Mouse (Mus musculus): ENCODE measurements around the gene Chpf2. TPM values are rescaled to one million over a fixed set of nuclear protein-coding genes. Genes with fewer than 3 reads are reported as not detected.

The Chpf2 gene
- polyA plus RNA-seq, 1 experiment = 55.1 TPM

GRCm38 (mm10) chr5:24629712-24630111 lies 43.2 kb downstream of the Chpf2 start:
- TF ChIP-seq POLR2A (IDR thresholded peaks at IDR 0.05; ENCODE audit: extremely low read depth, insufficient read depth, low read length) (no peak), CTCF (IDR thresholded peaks at IDR 0.05; ENCODE audit: extremely low read depth, insufficient read depth, low read length) (no peak)

GRCm38 (mm10) chr5:24635093-24635492 lies 48.6 kb downstream of the Chpf2 start:
- Histone ChIP-seq H3K4me3 (ENCODE audit: insufficient read depth, low read length) (no peak overlapping the region), H3K4me1 (ENCODE audit: control insufficient read depth, insufficient read depth, low read length) (no peaks in the 10 kb centered on the region), H3K27ac (ENCODE audit: insufficient read depth, low read length) (no peak overlapping the region)
- TF ChIP-seq CTCF (IDR thresholded peaks at IDR 0.05; ENCODE audit: extremely low read depth, insufficient read depth, low read length) = no peak
- TF ChIP-seq POLR2A (IDR thresholded peaks at IDR 0.05; ENCODE audit: extremely low read depth, insufficient read depth, low read length) = no peak

More at GRCm38 (mm10) chr5:24629712-24630111, 43.2 kb downstream of the Chpf2 start:
- Histone ChIP-seq H3K4me3 (ENCODE audit: insufficient read depth, low read length) (no peak overlapping the region), H3K27ac (ENCODE audit: insufficient read depth, low read length) (no peak overlapping the region), H3K4me1 (ENCODE audit: control insufficient read depth, insufficient read depth, low read length) (no peaks in the 10 kb centered on the region)

DNA sequence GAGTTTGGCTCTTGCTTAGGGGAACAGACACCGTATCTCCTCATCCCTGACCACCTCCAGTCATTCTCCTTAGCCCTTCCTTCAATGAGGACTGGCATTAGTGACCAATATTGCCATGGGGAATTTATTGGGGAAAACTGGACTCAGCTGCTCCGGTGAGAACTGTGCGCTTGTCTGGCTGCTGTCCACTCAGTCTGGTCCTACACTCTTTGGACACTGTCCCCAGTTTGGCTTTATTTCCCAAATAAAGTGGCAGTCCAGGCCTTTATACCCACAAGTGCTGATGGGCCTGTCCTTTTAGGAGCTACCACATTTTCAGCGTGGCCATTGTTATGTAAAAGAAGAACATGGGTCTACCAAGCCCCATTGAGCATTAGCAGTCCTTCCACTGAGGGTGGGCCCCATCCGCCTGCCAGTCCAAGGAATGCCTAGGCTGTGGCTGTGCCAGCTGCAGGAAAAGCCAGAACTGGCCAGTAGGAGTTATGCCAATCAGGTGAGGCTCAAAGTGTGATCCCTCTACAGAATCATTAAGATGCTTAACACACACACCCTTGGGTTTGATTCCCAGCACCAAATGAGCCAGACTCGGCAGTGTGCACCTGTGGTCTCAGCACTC lies 49.1 kb downstream of the Chpf2 start:
- TF ChIP-seq POLR2A (IDR thresholded peaks at IDR 0.05; ENCODE audit: extremely low read depth, insufficient read depth, low read length) (no peak), CTCF (IDR thresholded peaks at IDR 0.05; ENCODE audit: extremely low read depth, insufficient read depth, low read length) (no peak)
- Histone ChIP-seq H3K27ac (ENCODE audit: insufficient read depth, low read length) (no peak overlapping the region), H3K4me3 (ENCODE audit: insufficient read depth, low read length) (no peak overlapping the region), H3K4me1 (ENCODE audit: control insufficient read depth, insufficient read depth, low read length) (no peaks in the 10 kb centered on the region)

DNA sequence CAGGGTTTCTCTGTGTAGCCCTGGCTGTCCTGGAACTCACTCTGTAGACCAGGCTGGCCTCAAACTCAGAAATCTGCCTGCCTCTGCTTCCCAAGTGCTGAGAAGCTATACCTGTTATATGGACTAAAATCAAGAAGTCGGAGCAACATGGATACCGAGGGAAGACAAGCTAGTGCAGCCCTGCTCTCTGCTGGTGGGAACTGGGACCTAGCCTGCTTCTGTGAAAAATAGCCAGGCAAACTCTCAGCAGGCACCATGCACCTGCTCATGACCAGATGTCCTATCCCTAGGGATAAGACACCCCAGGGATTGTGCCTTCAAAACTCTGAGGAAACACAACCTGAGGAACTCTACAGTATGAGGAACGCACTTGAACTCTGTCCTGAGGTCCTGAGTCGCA lies 50.4 kb downstream of the Chpf2 start:
- peak; percentile 36; the same call in 1 of the 2 replicates for TF ChIP-seq CTCF (IDR thresholded peaks at IDR 0.05; ENCODE audit: extremely low read depth, insufficient read depth, low read length)
- no peak for TF ChIP-seq POLR2A (IDR thresholded peaks at IDR 0.05; ENCODE audit: extremely low read depth, insufficient read depth, low read length)
- H3K4me3 ChIP-seq (ENCODE audit: insufficient read depth, low read length) = no peak overlapping the region

GRCm38 (mm10) chr5:24638131-24638530 lies 51.6 kb downstream of the Chpf2 start:
- Histone ChIP-seq H3K27ac (ENCODE audit: insufficient read depth, low read length) (no peak overlapping the region), H3K4me1 (ENCODE audit: control insufficient read depth, insufficient read depth, low read length) (no peaks in the 10 kb centered on the region), H3K4me3 (ENCODE audit: insufficient read depth, low read length) (no peak overlapping the region)
- no peak for TF ChIP-seq CTCF (IDR thresholded peaks at IDR 0.05; ENCODE audit: extremely low read depth, insufficient read depth, low read length)
- no peak for TF ChIP-seq POLR2A (IDR thresholded peaks at IDR 0.05; ENCODE audit: extremely low read depth, insufficient read depth, low read length)

More for the DNA sequence above, 50.4 kb downstream of the Chpf2 start:
- H3K27ac ChIP-seq (ENCODE audit: insufficient read depth, low read length) = no peak overlapping the region
- H3K4me1 ChIP-seq (ENCODE audit: control insufficient read depth, insufficient read depth, low read length) = no peaks in the 10 kb centered on the region

DNA sequence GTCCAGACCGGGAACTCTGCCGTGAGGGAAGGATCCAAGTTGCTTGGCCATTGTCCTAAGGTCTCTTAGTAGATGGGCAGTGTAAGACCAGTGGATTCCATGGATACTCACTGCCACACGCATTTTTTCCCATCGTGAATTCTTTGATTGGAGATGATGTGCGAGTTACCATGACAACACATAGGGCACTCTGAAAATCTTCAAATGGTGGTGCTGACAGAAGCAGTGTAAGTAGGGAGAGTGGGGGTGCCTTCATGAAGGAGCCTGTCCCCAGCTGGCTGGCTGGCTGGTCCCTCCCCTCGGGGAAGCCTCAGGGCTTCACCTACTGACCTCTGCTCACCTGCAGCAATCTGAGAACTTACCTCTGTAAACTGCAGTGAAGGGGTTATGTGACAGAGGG lies 52.5 kb downstream of the Chpf2 start:
- no peak for TF ChIP-seq POLR2A (IDR thresholded peaks at IDR 0.05; ENCODE audit: extremely low read depth, insufficient read depth, low read length)
- TF ChIP-seq CTCF (IDR thresholded peaks at IDR 0.05; ENCODE audit: extremely low read depth, insufficient read depth, low read length) = no peak
- Histone ChIP-seq H3K27ac (ENCODE audit: insufficient read depth, low read length) (no peak overlapping the region), H3K4me1 (ENCODE audit: control insufficient read depth, insufficient read depth, low read length) (no peaks in the 10 kb centered on the region)

More for the DNA sequence above, 52.5 kb downstream of the Chpf2 start:
- no peak overlapping the region for H3K4me3 ChIP-seq (ENCODE audit: insufficient read depth, low read length)

Other genes starting within 250 kb of the Chpf2 start
- 27.3 and 29.4 TPM in 2 replicates for gene Kcnh2, start 235.1 kb upstream of the Chpf2 start, polyA plus RNA-seq (2012; rRNA removed)
- gene Nos3, start 221.9 kb upstream of the Chpf2 start, polyA plus RNA-seq (2012; rRNA removed) = 9.6 and 10.4 TPM in 2 replicates
- 4.0 and 4.1 TPM in 2 replicates for gene Atg9b, start 194.6 kb upstream of the Chpf2 start, polyA plus RNA-seq (2012; rRNA removed)
- 54.8 and 57.3 TPM in 2 replicates for gene Abcb8, start 193.1 kb upstream of the Chpf2 start, polyA plus RNA-seq (2012; rRNA removed)
- 0.44 and 0.70 TPM in 2 replicates for gene Asic3, start 173.3 kb upstream of the Chpf2 start, polyA plus RNA-seq (2012; rRNA removed)
- 232 TPM in 2 replicates for gene Cdk5, start 163.2 kb upstream of the Chpf2 start, polyA plus RNA-seq (2012; rRNA removed)
- 36.5 and 39.9 TPM in 2 replicates for gene Slc4a2, start 162.9 kb upstream of the Chpf2 start, polyA plus RNA-seq (2012; rRNA removed)
- gene Fastk, start 141.5 kb upstream of the Chpf2 start, polyA plus RNA-seq (2012; rRNA removed) = 237 and 255 TPM in 2 replicates
- 48.7 and 49.0 TPM in 2 replicates for gene Tmub1, start 138.9 kb upstream of the Chpf2 start, polyA plus RNA-seq (2012; rRNA removed)
- 438 and 458 TPM in 2 replicates for gene Agap3, start 134.6 kb upstream of the Chpf2 start, polyA plus RNA-seq (2012; rRNA removed)
- gene Gbx1, start 59.5 kb upstream of the Chpf2 start, polyA plus RNA-seq (2012; rRNA removed) = 0.04 and 0.06 TPM in 2 replicates
- 0.40 and 0.42 TPM in 2 replicates for gene Asb10, start 45.8 kb upstream of the Chpf2 start, polyA plus RNA-seq (2012; rRNA removed)
- 0.04 and 0.11 TPM in 2 replicates for gene 4931409K22Rik, start 29.9 kb upstream of the Chpf2 start, polyA plus RNA-seq (2012; rRNA removed)
- 83.6 and 87.1 TPM in 2 replicates for gene Abcf2, start 9.3 kb upstream of the Chpf2 start, polyA plus RNA-seq (2012; rRNA removed)
- gene Smarcd3, start 37.7 kb downstream of the Chpf2 start, polyA plus RNA-seq (2012; rRNA removed) = 97.8 and 97.9 TPM in 2 replicates
- 76.6 and 81.2 TPM in 2 replicates for gene Nub1, start 98.8 kb downstream of the Chpf2 start, polyA plus RNA-seq (2012; rRNA removed)
- 0.55 and 1.1 TPM in 2 replicates for gene Wdr86, start 144.0 kb downstream of the Chpf2 start, polyA plus RNA-seq (2012; rRNA removed)
- gene Crygn, start 171.3 kb downstream of the Chpf2 start, polyA plus RNA-seq (2012; rRNA removed) = 0.92 and 1.5 TPM in 2 replicates

All from cortical plate, adult 2 months (tissue).